Mouse (Mus musculus): ENCODE measurements at regions not wholly inside any gene's neighbourhood (a gene's known extent, or its start where the extent isn't known, plus 50 kb on each side); places are given as distances from the start of the nearest gene placed in this dataset.

- no peak for DNase-seq (ENCODE audit: low spot score in 2 of 2)
Measured at GRCm38 (mm10) chr12:12765490-12766058, 176.1 kb downstream of the Mycn start.

- no peak for DNase-seq (ENCODE audit: low spot score in 2 of 2)
Measured at GRCm38 (mm10) chr12:12765055-12765454, 176.7 kb downstream of the Mycn start.

- DNase-seq (ENCODE audit: low spot score in 2 of 2): no peak
Measured at GRCm38 (mm10) chr12:12764586-12764985, 177.1 kb downstream of the Mycn start.

GRCm38 (mm10) chr12:12756301-12756948 lies 185.3 kb downstream of the Mycn start:
- DNase-seq (ENCODE audit: low spot score in 2 of 2): no peak

- no peak for DNase-seq (ENCODE audit: low spot score in 2 of 2)
Measured at GRCm38 (mm10) chr12:12753849-12754248, 187.9 kb downstream of the Mycn start.

GRCm38 (mm10) chr12:12751670-12752426 lies 189.9 kb downstream of the Mycn start:
- DNase-seq (ENCODE audit: low spot score in 2 of 2): no peak

- DNase-seq (ENCODE audit: low spot score in 2 of 2): no peak
Measured at GRCm38 (mm10) chr12:12749690-12750089, 192.0 kb downstream of the Mycn start.

- no peak for DNase-seq (ENCODE audit: low spot score in 2 of 2)
Measured at GRCm38 (mm10) chr12:12746852-12747454, 194.8 kb downstream of the Mycn start.

- DNase-seq (ENCODE audit: low spot score in 2 of 2): no peak
Measured at GRCm38 (mm10) chr12:12744492-12744891, 197.2 kb downstream of the Mycn start.

GRCm38 (mm10) chr12:12738631-12739331 lies 202.9 kb downstream of the Mycn start:
- no peak for DNase-seq (ENCODE audit: low spot score in 2 of 2)

- DNase-seq (ENCODE audit: low spot score in 2 of 2): no peak
Measured at GRCm38 (mm10) chr12:12725797-12726196, 215.9 kb downstream of the Mycn start.

GRCm38 (mm10) chr12:12725075-12725474 lies 216.6 kb downstream of the Mycn start:
- no peak for DNase-seq (ENCODE audit: low spot score in 2 of 2)

- DNase-seq (ENCODE audit: low spot score in 2 of 2): no peak
Measured at GRCm38 (mm10) chr12:12723724-12724487, 217.8 kb downstream of the Mycn start.

- DNase-seq (ENCODE audit: low spot score in 2 of 2): no peak
Measured at GRCm38 (mm10) chr12:12722982-12723661, 218.6 kb downstream of the Mycn start.

GRCm38 (mm10) chr12:12716691-12717090 lies 225.0 kb downstream of the Mycn start:
- no peak for DNase-seq (ENCODE audit: low spot score in 2 of 2)

GRCm38 (mm10) chr12:12715956-12716669 lies 225.6 kb downstream of the Mycn start:
- DNase-seq (ENCODE audit: low spot score in 2 of 2): no peak

- no peak for DNase-seq (ENCODE audit: low spot score in 2 of 2)
Measured at GRCm38 (mm10) chr12:12715528-12715927, 226.2 kb downstream of the Mycn start.

- no peak for DNase-seq (ENCODE audit: low spot score in 2 of 2)
Measured at GRCm38 (mm10) chr12:12710184-12710609, 231.5 kb downstream of the Mycn start.

- no peak for DNase-seq (ENCODE audit: low spot score in 2 of 2)
Measured at GRCm38 (mm10) chr12:12708954-12709523, 232.7 kb downstream of the Mycn start.
